Mouse (Mus musculus) B cell, adult 2 months (primary cell): ENCODE results near the gene Cpsf2.
"Not testable (repeated sequence)": the region's sequence is repeated elsewhere in the genome, so short reads cannot be mapped to it uniquely, and the experiment has no call there.

ENCODE experiments used
- DNase-seq, 2 experiments: peaks; one replicate each; pipeline ENCODE4 v3.0.0; 2022

The Cpsf2 gene

GRCm38 (mm10) chr12:101975601-101976571, at the start of gene Cpsf2:
Cpsf2 (plus strand) TSS chr12:101975988.
- peak; percentile 86 to 90 for DNase-seq

- no peak for DNase-seq
Measured at GRCm38 (mm10) chr12:101928423-101928822, 47.4 kb upstream of the Cpsf2 start.

GRCm38 (mm10) chr12:101935223-101935622, 40.6 kb upstream of the Cpsf2 start:
- no peak for DNase-seq

GRCm38 (mm10) chr12:101937572-101937971, 38.2 kb upstream of the Cpsf2 start:
- no peak for DNase-seq

GRCm38 (mm10) chr12:101947986-101948385, 27.8 kb upstream of the Cpsf2 start:
- no peak for DNase-seq

GRCm38 (mm10) chr12:101948801-101949200, 27.0 kb upstream of the Cpsf2 start:
- DNase-seq: no peak

- DNase-seq: not testable (repeated sequence)
Measured at GRCm38 (mm10) chr12:101955821-101956220, 20.0 kb upstream of the Cpsf2 start.

GRCm38 (mm10) chr12:101957079-101957941, 18.5 kb upstream of the Cpsf2 start:
- no peak for DNase-seq

GRCm38 (mm10) chr12:101957942-101958544, 17.7 kb upstream of the Cpsf2 start, which contains the start of gene Atxn3:
Atxn3 (minus strand) TSS chr12:101958246.
- DNase-seq: peak; percentile 95 to 96

GRCm38 (mm10) chr12:101958556-101958955, 17.2 kb upstream of the Cpsf2 start:
- DNase-seq: no peak

- peak; percentile 20 to 26 for DNase-seq
Measured at GRCm38 (mm10) chr12:101958960-101959780, 16.6 kb upstream of the Cpsf2 start.

- no peak for DNase-seq
Measured at GRCm38 (mm10) chr12:101971311-101971710, 4.5 kb upstream of the Cpsf2 start.

GRCm38 (mm10) chr12:101972230-101972629, 3.6 kb upstream of the Cpsf2 start:
- no peak for DNase-seq

GRCm38 (mm10) chr12:101974571-101974970, 1.2 kb upstream of the Cpsf2 start:
- no peak for DNase-seq

- DNase-seq: peak in 1 of 2 experiments; percentile 58
Measured at GRCm38 (mm10) chr12:101975167-101975600, 604 bp upstream of the Cpsf2 start.

GRCm38 (mm10) chr12:101976651-101977403, 1.0 kb downstream of the Cpsf2 start:
- peak; percentile 24 for DNase-seq

GRCm38 (mm10) chr12:101977404-101977915, 1.7 kb downstream of the Cpsf2 start:
- no peak for DNase-seq

- DNase-seq: no peak
Measured at GRCm38 (mm10) chr12:101978162-101978561, 2.4 kb downstream of the Cpsf2 start.

GRCm38 (mm10) chr12:101978588-101978987, 2.8 kb downstream of the Cpsf2 start:
- peak; percentile 21 to 24 for DNase-seq

- peak; percentile 25 to 34 for DNase-seq
Measured at GRCm38 (mm10) chr12:101979213-101979750, 3.5 kb downstream of the Cpsf2 start.
